Mouse (Mus musculus): Measurements from ENCODE around the gene Gemin7. TPM values are rescaled to one million over a fixed set of nuclear protein-coding genes. Genes with fewer than 3 reads are reported as not detected.

Gene Gemin7
- polyA plus RNA-seq, 1 experiment: 89.8 TPM

DNA sequence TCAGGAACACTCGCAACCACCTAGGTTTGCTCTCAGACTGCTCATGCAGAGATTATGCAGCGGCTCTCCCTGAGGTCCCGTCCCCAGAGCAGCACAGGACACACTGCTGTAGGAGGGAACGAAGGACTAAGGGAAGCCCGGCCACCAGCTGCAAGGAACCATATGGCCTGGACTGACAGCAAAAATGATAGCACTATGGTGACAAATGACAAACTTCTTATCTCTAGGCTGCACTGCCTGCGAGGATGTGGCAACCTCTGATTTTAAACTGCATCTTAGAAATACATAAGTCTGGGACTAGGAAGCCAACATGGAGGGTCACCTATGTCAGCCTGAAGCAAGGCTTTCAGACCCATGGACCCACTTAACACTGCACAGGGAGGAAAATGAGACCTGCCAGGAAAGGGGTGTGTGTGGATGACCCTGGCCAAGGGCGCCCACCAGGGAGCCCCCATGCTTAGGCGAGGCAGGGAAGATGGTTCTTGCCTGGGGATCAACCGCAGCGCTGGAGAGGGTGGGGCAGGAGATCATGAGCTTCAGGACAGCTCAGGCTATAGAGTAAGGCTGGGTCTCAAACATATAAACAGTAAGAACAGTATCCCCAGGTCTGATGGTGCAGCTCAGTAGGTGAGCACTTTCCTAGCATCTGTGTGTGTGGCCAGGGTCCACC, 15.8 kb upstream of the Gemin7 start:
- H3K4me2 ChIP-seq (ENCODE audit: low read depth): no peak overlapping the region
- no peaks in the 10 kb centered on the region for H3K27me3 ChIP-seq (ENCODE audit: control insufficient read depth, insufficient read depth, insufficient read length)
- H3K79me2 ChIP-seq (ENCODE audit: control insufficient read depth, insufficient read depth): peaks cover 5% of the 10 kb centered on the region
- H3K4me3 ChIP-seq: no peak overlapping the region
- H3K36me3 ChIP-seq (ENCODE audit: control insufficient read depth, insufficient read depth): peaks cover 8% of the 10 kb centered on the region
- no peak overlapping the region for H3ac ChIP-seq (ENCODE audit: control insufficient read depth, insufficient read length)
- TF ChIP-seq TCF12 (IDR thresholded peaks at IDR 0.05; ENCODE audit: insufficient read depth, poor library complexity, severe bottlenecking) (no peak), REST (IDR thresholded peaks at IDR 0.05; ENCODE audit: insufficient read depth, insufficient read length) (no peak), SRF (IDR thresholded peaks at IDR 0.05; ENCODE audit: control insufficient read depth, insufficient read length, low read depth) (no peak), USF1 (IDR thresholded peaks at IDR 0.05; ENCODE audit: low read depth) (no peak)

DNA sequence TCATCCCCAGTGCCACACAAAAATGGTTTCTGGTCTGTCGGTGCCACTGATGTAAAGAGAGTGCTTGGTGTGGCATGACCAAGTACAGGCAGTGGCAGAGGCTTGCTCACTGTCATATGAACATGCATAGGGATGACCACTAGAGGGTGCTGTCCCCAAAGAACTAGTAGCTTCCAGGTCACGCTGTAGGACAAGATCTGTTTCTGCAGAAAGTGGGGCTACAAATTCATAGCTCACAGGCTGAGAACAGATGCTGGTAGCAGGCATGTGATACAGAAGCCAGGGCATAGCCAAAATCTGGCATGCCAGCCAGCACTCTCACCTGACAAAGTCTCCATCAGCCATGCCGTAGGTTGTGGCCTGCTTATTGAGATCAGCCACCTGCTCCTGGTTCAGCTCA, 12.5 kb upstream of the Gemin7 start:
- no peak overlapping the region for H3K4me2 ChIP-seq (ENCODE audit: low read depth)
- H3K79me2 ChIP-seq (ENCODE audit: control insufficient read depth, insufficient read depth): no peaks in the 10 kb centered on the region
- H3ac ChIP-seq (ENCODE audit: control insufficient read depth, insufficient read length): no peak overlapping the region
- peaks cover 14% of the 10 kb centered on the region for H3K36me3 ChIP-seq (ENCODE audit: control insufficient read depth, insufficient read depth)
- H3K27me3 ChIP-seq (ENCODE audit: control insufficient read depth, insufficient read depth, insufficient read length): no peaks in the 10 kb centered on the region
- no peak overlapping the region for H3K4me3 ChIP-seq
- no peak for TF ChIP-seq CEBPB (IDR thresholded peaks at IDR 0.05; ENCODE audit: insufficient read depth, poor library complexity, severe bottlenecking)
- no peak for TF ChIP-seq MAX (IDR thresholded peaks at IDR 0.05; ENCODE audit: low read depth)
- TF ChIP-seq E2F4 (IDR thresholded peaks at IDR 0.05; ENCODE audit: insufficient read depth): no peak

DNA sequence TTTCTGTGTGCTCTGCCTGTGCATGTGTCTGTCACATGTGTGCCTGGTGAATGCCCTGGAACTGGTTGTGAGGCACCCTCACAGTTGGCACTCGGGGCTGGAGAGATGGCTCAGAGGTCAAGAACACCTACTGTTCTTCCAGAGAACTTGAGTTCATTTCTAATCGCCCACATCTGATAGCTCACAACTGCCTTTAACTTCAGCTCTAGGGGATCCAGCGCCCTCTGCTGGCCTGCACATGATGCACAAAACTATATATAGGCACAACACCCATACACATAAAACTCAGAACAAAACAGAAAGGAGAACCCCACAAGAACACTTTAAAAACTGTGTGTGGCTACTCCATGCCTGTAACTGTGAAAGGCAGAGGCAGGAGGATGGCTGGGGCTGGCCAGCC, 11.8 kb upstream of the Gemin7 start:
- Histone ChIP-seq H3K4me3 (no peak overlapping the region), H3K36me3 (ENCODE audit: control insufficient read depth, insufficient read depth) (peaks cover 14% of the 10 kb centered on the region)
- TF ChIP-seq E2F4 (IDR thresholded peaks at IDR 0.05; ENCODE audit: insufficient read depth): no peak
- no peak for TF ChIP-seq MAX (IDR thresholded peaks at IDR 0.05; ENCODE audit: low read depth)
- no peak for TF ChIP-seq TCF3 (IDR thresholded peaks at IDR 0.05; ENCODE audit: insufficient read length, low read depth)
- no peak for TF ChIP-seq MYOD1 (IDR thresholded peaks at IDR 0.05; ENCODE audit: control insufficient read depth in 1 of 3, insufficient read length in 2 of 3, low read depth in 2 of 3)

DNA sequence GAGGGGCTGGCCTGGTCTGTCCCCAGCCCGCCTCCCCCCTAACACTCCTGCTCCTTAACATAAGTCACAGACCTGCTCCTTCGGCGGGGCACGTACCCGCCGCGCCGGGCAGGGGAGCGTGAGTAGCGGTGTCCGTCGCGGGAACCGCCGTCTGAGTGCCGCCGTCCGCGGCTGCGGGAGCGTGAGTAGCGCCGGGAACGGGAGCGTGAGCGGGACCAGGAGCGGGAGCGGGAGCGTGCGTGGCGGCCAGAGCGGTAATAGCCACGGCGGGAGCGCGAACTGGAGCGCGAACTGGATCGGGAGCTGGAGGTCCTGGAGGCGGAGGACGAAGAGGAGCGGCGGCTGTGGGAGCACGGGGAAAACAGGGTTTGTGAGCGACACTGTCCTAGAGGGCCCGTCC, 8.9 kb upstream of the Gemin7 start:
- H3K4me2 ChIP-seq (ENCODE audit: low read depth): no peak overlapping the region
- TF ChIP-seq SRF (IDR thresholded peaks at IDR 0.05; ENCODE audit: control insufficient read depth, insufficient read length, low read depth) (no peak), TCF3 (IDR thresholded peaks at IDR 0.05; ENCODE audit: insufficient read length, low read depth) (no peak), REST (IDR thresholded peaks at IDR 0.05; ENCODE audit: insufficient read depth, insufficient read length) (no peak), POLR2A (IDR thresholded peaks at IDR 0.05; ENCODE audit: insufficient read length, low read depth) (no peak), MYOD1 (IDR thresholded peaks at IDR 0.05; ENCODE audit: control insufficient read depth in 1 of 3, insufficient read length in 2 of 3, low read depth in 2 of 3) (no peak), USF1 (IDR thresholded peaks at IDR 0.05; ENCODE audit: low read depth) (no peak), E2F4 (IDR thresholded peaks at IDR 0.05; ENCODE audit: insufficient read depth) (no peak), POLR2AphosphoS2 (IDR thresholded peaks at IDR 0.05; ENCODE audit: insufficient read length, low read depth) (no peak), TCF12 (IDR thresholded peaks at IDR 0.05; ENCODE audit: insufficient read depth, poor library complexity, severe bottlenecking) (no peak), MYOG (IDR thresholded peaks at IDR 0.05; ENCODE audit: control insufficient read depth in 1 of 3, insufficient read depth in 1 of 3, insufficient read length in 2 of 3, low read depth in 2 of 3) (no peak), CEBPB (IDR thresholded peaks at IDR 0.05; ENCODE audit: insufficient read depth, poor library complexity, severe bottlenecking) (no peak), MAX (IDR thresholded peaks at IDR 0.05; ENCODE audit: low read depth) (no peak)
- no peaks in the 10 kb centered on the region for H3K79me2 ChIP-seq (ENCODE audit: control insufficient read depth, insufficient read depth)
- no peaks in the 10 kb centered on the region for H3K27me3 ChIP-seq (ENCODE audit: control insufficient read depth, insufficient read depth, insufficient read length)
- no peak overlapping the region for H3ac ChIP-seq (ENCODE audit: control insufficient read depth, insufficient read length)
- H3K36me3 ChIP-seq (ENCODE audit: control insufficient read depth, insufficient read depth): peaks cover 14% of the 10 kb centered on the region
- H3K4me3 ChIP-seq: no peak overlapping the region

More for the DNA sequence above, 11.8 kb upstream of the Gemin7 start:
- Histone ChIP-seq H3K27me3 (ENCODE audit: control insufficient read depth, insufficient read depth, insufficient read length) (no peaks in the 10 kb centered on the region), H3ac (ENCODE audit: control insufficient read depth, insufficient read length) (no peak overlapping the region), H3K79me2 (ENCODE audit: control insufficient read depth, insufficient read depth) (no peaks in the 10 kb centered on the region), H3K4me2 (ENCODE audit: low read depth) (no peak overlapping the region)

DNA sequence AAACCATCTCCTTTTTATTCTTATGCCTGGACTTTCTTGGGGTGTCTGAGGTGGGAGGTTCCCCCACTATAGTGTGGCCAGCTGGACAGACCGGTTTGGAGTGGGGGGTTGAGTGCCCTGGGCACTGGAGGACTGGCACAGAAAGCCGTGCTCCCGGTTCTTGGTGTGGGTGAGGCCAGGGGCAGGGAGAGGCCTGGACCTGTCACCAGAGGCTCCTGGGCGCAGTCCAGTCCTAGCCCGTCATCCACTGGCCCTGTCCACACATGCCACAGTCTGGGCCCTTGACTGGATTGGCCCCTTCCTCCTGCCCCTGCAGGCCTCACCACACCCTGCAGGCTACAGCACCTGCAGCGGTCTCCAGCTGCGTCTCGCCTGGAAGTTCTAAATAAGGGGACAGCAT, 3.2 kb upstream of the Gemin7 start:
- H3ac ChIP-seq (ENCODE audit: control insufficient read depth, insufficient read length): no peak overlapping the region
- H3K79me2 ChIP-seq (ENCODE audit: control insufficient read depth, insufficient read depth): no peaks in the 10 kb centered on the region
- no peak overlapping the region for H3K4me2 ChIP-seq (ENCODE audit: low read depth)
- H3K36me3 ChIP-seq (ENCODE audit: control insufficient read depth, insufficient read depth): no peaks in the 10 kb centered on the region
- no peak for TF ChIP-seq REST (IDR thresholded peaks at IDR 0.05; ENCODE audit: insufficient read depth, insufficient read length)
- no peak for TF ChIP-seq MAX (IDR thresholded peaks at IDR 0.05; ENCODE audit: low read depth)
- no peak for TF ChIP-seq TCF12 (IDR thresholded peaks at IDR 0.05; ENCODE audit: insufficient read depth, poor library complexity, severe bottlenecking)
- no peak for TF ChIP-seq POLR2A (IDR thresholded peaks at IDR 0.05; ENCODE audit: insufficient read length, low read depth)
- no peak for TF ChIP-seq USF1 (IDR thresholded peaks at IDR 0.05; ENCODE audit: low read depth)
- TF ChIP-seq MYOG (IDR thresholded peaks at IDR 0.05; ENCODE audit: control insufficient read depth in 1 of 3, insufficient read depth in 1 of 3, insufficient read length in 2 of 3, low read depth in 2 of 3): no peak
- TF ChIP-seq SRF (IDR thresholded peaks at IDR 0.05; ENCODE audit: control insufficient read depth, insufficient read length, low read depth): no peak
- no peak for TF ChIP-seq E2F4 (IDR thresholded peaks at IDR 0.05; ENCODE audit: insufficient read depth)
- TF ChIP-seq MYOD1 (IDR thresholded peaks at IDR 0.05; ENCODE audit: control insufficient read depth in 1 of 3, insufficient read length in 2 of 3, low read depth in 2 of 3): no peak
- TF ChIP-seq POLR2AphosphoS2 (IDR thresholded peaks at IDR 0.05; ENCODE audit: insufficient read length, low read depth): no peak
- TF ChIP-seq TCF3 (IDR thresholded peaks at IDR 0.05; ENCODE audit: insufficient read length, low read depth): no peak
- no peak for TF ChIP-seq CEBPB (IDR thresholded peaks at IDR 0.05; ENCODE audit: insufficient read depth, poor library complexity, severe bottlenecking)
- H3K4me3 ChIP-seq: no peak overlapping the region
- H3K27me3 ChIP-seq (ENCODE audit: control insufficient read depth, insufficient read depth, insufficient read length): no peaks in the 10 kb centered on the region
